Mouse (Mus musculus) forebrain, postnatal 0 days (tissue): ENCODE measurements at regions not wholly inside any gene's neighbourhood (a gene's known extent, or its start where the extent isn't known, plus 50 kb on each side); places are given as distances from the start of the nearest gene placed in this dataset.

ENCODE experiments used
- ATAC-seq: fragments of 200-750 bp; cut with Nextera tagmentation; 2 replicates; pipeline ENCODE4 v1.8.0; 2017; ENCODE audit warnings: mild to moderate bottlenecking, moderate library complexity
- DNase-seq: peaks from one replicate; pipeline ENCODE4 v3.0.0-alpha.2; 2015
- H3K27ac ChIP-seq: fragments of 300-500 bp; sonication (generic); 2 replicates; pipeline ENCODE4 v1.5.1; 2014; ENCODE audit warnings: low read depth, mild to moderate bottlenecking, antibody characterized with exemption, low read length, moderate library complexity, mixed read lengths
- H3K27me3 ChIP-seq: fragments of 300-500 bp; sonication (generic); 2 replicates; pipeline ENCODE4 v1.6.1; 2014; ENCODE audit warnings: mild to moderate bottlenecking, low read length, mixed read lengths; ENCODE audit not compliant: insufficient read depth
- H3K36me3 ChIP-seq: fragments of 300-500 bp; sonication (generic); 2 replicates; pipeline ENCODE4 v1.6.1; 2014; ENCODE audit warnings: mild to moderate bottlenecking, moderate library complexity; ENCODE audit not compliant: insufficient read depth
- H3K4me1 ChIP-seq: fragments of 300-500 bp; sonication (generic); 2 replicates; pipeline ENCODE4 v1.6.1; 2014; ENCODE audit warnings: antibody characterized with exemption; ENCODE audit not compliant: insufficient read depth
- H3K4me2 ChIP-seq: fragments of 300-500 bp; sonication (generic); 2 replicates; pipeline ENCODE4 v1.6.1; 2014; ENCODE audit warnings: low read depth, mild to moderate bottlenecking, moderate library complexity
- H3K4me3 ChIP-seq: fragments of 300-500 bp; sonication (generic); 2 replicates; pipeline ENCODE4 v1.5.1; 2014; ENCODE audit warnings: low read depth, low read length, mixed read lengths
- H3K9ac ChIP-seq: fragments of 300-500 bp; sonication (generic); 2 replicates; pipeline ENCODE4 v1.6.1; 2014; ENCODE audit warnings: mild to moderate bottlenecking
- H3K9me3 ChIP-seq: fragments of 300-500 bp; sonication (generic); 2 replicates; pipeline ENCODE4 v1.6.1; 2016; ENCODE audit warnings: low read length
- CTCF ChIP-seq: sonication (generic); IDR thresholded peaks from 2 replicates; pipeline ENCODE4 v1.5.1; 2016; ENCODE audit warnings: antibody characterized with exemption, control low read depth, low read depth
- WGBS: fragments of 180-500 bp; shearing (Covaris S2); extraction: QIAGEN DNeasy Blood & Tissue Kit; methylation state at CpG from one replicate; pipeline ENCODE4 v1.1.7; 2014; 5-methylcytosine and 5-hydroxymethylcytosine counted together

GRCm38 (mm10) chr4:93112885-93113284 lies 222.4 kb downstream of the Tusc1 start:
- Histone ChIP-seq H3K9me3 (no peaks in the 10 kb centered on the region), H3K36me3 (no peaks in the 10 kb centered on the region), H3K9ac (no peak overlapping the region), H3K27ac (no peak overlapping the region), H3K4me3 (no peak overlapping the region), H3K4me1 (no peaks in the 10 kb centered on the region), H3K4me2 (no peak overlapping the region), H3K27me3 (no peaks in the 10 kb centered on the region)
- WGBS, result 87% methylated on average over 4 of the region's 4 CpGs
- TF ChIP-seq CTCF, result no peak
- no peak for DNase-seq
- ATAC-seq, result no peak

DNA sequence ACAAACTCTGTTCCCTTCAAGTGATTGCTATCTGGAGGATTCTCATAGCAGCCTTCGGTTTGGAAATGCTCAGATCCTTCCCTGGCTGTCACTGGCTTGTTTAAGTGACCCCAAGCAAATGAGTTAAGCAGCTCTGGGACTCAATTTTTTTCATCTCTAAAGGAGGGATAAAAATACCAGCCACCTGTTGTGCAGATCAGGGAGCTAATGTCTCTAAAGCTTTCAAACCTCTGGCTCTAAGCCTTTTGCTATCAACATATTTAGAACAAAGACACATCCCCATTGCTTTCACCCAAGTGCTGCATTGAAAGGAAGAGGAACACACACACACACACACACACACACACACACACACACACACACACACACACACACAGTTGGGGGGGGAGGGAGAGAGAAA lies 241.2 kb downstream of the Tusc1 start:
- no peaks in the 10 kb centered on the region for H3K27me3 ChIP-seq
- no peak overlapping the region for H3K9ac ChIP-seq
- no peak overlapping the region for H3K4me3 ChIP-seq
- no peaks in the 10 kb centered on the region for H3K9me3 ChIP-seq
- no peak overlapping the region for H3K27ac ChIP-seq
- TF ChIP-seq CTCF, result no peak
- DNase-seq (no peak), ATAC-seq (peak; percentile 34; the same call in 1 of the 2 replicates)
- H3K4me2 ChIP-seq, result no peak overlapping the region
- H3K36me3 ChIP-seq, result no peaks in the 10 kb centered on the region
- WGBS, result 8% methylated on average over 1 of the region's 1 CpGs
- H3K4me1 ChIP-seq, result no peaks in the 10 kb centered on the region

DNA sequence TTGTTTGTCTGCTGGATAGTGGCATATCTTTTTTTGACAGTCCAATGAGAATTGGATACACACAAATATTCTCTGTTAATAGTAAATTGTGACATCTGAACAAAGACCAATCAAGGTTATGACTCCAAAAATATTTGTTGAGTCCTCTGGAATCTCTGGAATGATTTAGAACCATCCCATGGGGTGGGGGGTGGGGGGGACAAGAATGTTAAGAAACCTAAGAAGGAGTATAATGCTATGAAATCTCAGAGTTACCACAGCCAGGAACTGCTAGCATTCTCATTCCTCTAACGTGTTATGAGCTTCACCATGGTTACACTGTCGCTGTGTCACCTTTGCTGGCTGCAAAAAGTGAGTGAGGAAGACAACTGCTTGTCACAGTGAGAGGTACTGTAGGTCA lies 271.8 kb downstream of the Tusc1 start:
- 63% methylated on average over 2 of the region's 2 CpGs for WGBS
- no peaks in the 10 kb centered on the region for H3K4me1 ChIP-seq
- no peak for TF ChIP-seq CTCF
- no peak for DNase-seq
- no peaks in the 10 kb centered on the region for H3K27me3 ChIP-seq
- no peak overlapping the region for H3K9ac ChIP-seq
- no peak overlapping the region for H3K27ac ChIP-seq
- H3K4me2 ChIP-seq, result no peak overlapping the region
- no peaks in the 10 kb centered on the region for H3K9me3 ChIP-seq
- H3K4me3 ChIP-seq, result no peak overlapping the region
- H3K36me3 ChIP-seq, result no peaks in the 10 kb centered on the region
- ATAC-seq, result no peak
